Mouse (Mus musculus) lung, embryonic 16.5 days (tissue): ENCODE data around the gene Sfxn3. TPM values are rescaled to one million over a fixed set of nuclear protein-coding genes. Genes with fewer than 3 reads are reported as not detected.
A peak's percentile ranks its signal among the peaks of the same experiment; 100 is the strongest.

ENCODE experiments used
- ATAC-seq: fragments of 200-750 bp; cut with Nextera tagmentation; 2 replicates; pipeline ENCODE4 v1.8.0; 2017; ENCODE audit warnings: low read depth, mild to moderate bottlenecking, moderate library complexity
- H3K27ac ChIP-seq: fragments of 300-500 bp; sonication (generic); 2 replicates; pipeline ENCODE4 v1.5.1; 2014; ENCODE audit warnings: mild to moderate bottlenecking, control low read depth, low read length
- H3K27me3 ChIP-seq: fragments of 300-500 bp; sonication (generic); 2 replicates; pipeline ENCODE4 v1.6.1; 2014; ENCODE audit warnings: low read depth, low read length, mixed read lengths; ENCODE audit not compliant: control insufficient read depth, insufficient read depth
- H3K36me3 ChIP-seq: fragments of 300-500 bp; sonication (generic); 2 replicates; pipeline ENCODE4 v1.6.1; 2014; ENCODE audit warnings: low read length; ENCODE audit not compliant: control insufficient read depth, insufficient read depth
- H3K4me1 ChIP-seq: fragments of 300-500 bp; sonication (generic); replicated peaks from 2 replicates; pipeline ENCODE4 v1.6.1; 2014; ENCODE audit warnings: low read length, mixed read lengths; ENCODE audit not compliant: control insufficient read depth, insufficient read depth
- H3K4me2 ChIP-seq: fragments of 300-500 bp; sonication (generic); 2 replicates; pipeline ENCODE4 v1.6.1; 2014; ENCODE audit warnings: low read depth, low read length, control low read depth
- H3K4me3 ChIP-seq: fragments of 300-500 bp; sonication (generic); 2 replicates; pipeline ENCODE4 v1.5.1; 2014; ENCODE audit warnings: mild to moderate bottlenecking, low read length, control low read depth
- H3K9ac ChIP-seq: fragments of 300-500 bp; sonication (generic); 2 replicates; pipeline ENCODE4 v1.6.1; 2014; ENCODE audit warnings: low read length, control low read depth
- H3K9me3 ChIP-seq: fragments of 300-500 bp; sonication (generic); 2 replicates; pipeline ENCODE4 v1.6.1; 2016; ENCODE audit warnings: low read length; ENCODE audit not compliant: control insufficient read depth
- WGBS: fragments of 180-500 bp; shearing (Covaris S2); extraction: QIAGEN DNeasy Blood & Tissue Kit; methylation state at CpG from one replicate; pipeline ENCODE4 v1.1.7; 2014; 5-methylcytosine and 5-hydroxymethylcytosine counted together
- polyA plus RNA-seq: library from polyadenylated mRNA; unstranded; fragments of >200 nt; fragmentation: Nextera tagmentation; extraction: Ambion mirVana; gene quantifications from 2 replicates; pipeline ENCODE4 v1.2.1, GENCODE M21; 2015

Sfxn3 gene
- polyA plus RNA-seq, 1 experiment from 2014 or later = 26.0 TPM

DNA sequence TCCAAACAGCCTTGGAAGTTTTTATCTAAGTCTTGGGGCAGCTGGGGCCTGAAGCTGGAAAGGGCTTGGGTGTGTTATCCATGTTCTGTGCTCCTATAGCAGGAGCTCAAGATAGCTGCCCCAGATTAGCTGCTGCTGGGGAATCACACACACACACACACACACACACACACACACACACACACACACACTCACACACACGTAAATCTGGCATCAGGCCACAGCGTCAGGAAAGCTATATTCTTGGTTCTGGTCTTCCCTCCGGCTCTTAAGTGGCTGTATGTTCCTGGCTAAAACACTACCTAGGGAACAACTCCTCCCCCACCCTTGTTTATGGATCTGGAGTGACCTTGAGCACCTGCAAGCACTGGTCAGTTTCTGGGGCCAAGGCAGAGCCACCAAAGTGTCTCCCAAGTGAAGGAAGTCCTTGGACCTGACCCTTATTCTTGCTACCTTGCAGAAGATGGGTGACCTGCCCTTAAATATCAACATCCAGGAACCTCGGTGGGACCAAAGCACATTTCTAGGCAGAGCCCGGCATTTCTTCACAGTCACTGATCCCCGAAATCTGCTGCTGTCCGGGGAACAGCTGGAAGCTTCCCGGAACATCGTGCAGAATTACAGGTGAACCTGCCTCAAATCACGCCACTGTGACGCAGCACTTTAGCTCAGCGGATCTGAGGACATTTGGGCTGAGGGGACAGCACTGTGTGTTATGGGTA lies 1.5 kb downstream of the Sfxn3 start:
- H3K9ac ChIP-seq = peak overlapping the region; percentile 69
- peaks cover 20% of the 10 kb centered on the region for H3K4me1 ChIP-seq
- peaks cover 8% of the 10 kb centered on the region; the same call in 1 of the 2 replicates for H3K36me3 ChIP-seq
- WGBS = 75% methylated on average over 12 of the region's 12 CpGs
- no peak for ATAC-seq
- H3K9me3 ChIP-seq = no peaks in the 10 kb centered on the region
- H3K27ac ChIP-seq = peak overlapping the region; percentile 94
- H3K27me3 ChIP-seq = peaks cover 17% of the 10 kb centered on the region
- peak overlapping the region; percentile 58 for H3K4me3 ChIP-seq
- H3K4me2 ChIP-seq = peak overlapping the region; percentile 79

DNA sequence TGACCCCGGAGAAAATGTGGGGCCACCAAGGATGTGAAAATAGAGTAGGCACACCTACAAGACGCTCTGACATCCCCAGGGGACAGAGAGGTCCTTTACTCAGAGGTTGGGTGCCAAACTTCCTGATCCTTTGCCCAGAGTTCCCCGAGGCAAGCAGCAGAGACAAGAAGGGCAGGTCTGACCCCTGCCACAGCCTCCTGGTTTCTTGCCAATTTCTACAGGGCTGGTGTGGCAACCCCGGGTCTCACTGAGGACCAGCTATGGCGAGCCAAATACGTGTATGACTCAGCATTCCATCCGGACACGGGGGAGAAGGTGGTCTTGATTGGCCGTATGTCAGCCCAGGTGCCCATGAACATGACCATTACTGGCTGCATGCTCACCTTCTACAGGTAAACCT lies 2.2 kb downstream of the Sfxn3 start:
- Histone ChIP-seq H3K36me3 (peaks cover 8% of the 10 kb centered on the region; the same call in 1 of the 2 replicates), H3K27ac (no peak overlapping the region), H3K4me2 (no peak overlapping the region), H3K4me3 (no peak overlapping the region), H3K27me3 (peaks cover 13% of the 10 kb centered on the region; the same call in 1 of the 2 replicates), H3K9me3 (no peaks in the 10 kb centered on the region), H3K9ac (no peak overlapping the region), H3K4me1 (peaks cover 20% of the 10 kb centered on the region)
- ATAC-seq = no peak
- WGBS = 60% methylated on average over 9 of the region's 9 CpGs

DNA sequence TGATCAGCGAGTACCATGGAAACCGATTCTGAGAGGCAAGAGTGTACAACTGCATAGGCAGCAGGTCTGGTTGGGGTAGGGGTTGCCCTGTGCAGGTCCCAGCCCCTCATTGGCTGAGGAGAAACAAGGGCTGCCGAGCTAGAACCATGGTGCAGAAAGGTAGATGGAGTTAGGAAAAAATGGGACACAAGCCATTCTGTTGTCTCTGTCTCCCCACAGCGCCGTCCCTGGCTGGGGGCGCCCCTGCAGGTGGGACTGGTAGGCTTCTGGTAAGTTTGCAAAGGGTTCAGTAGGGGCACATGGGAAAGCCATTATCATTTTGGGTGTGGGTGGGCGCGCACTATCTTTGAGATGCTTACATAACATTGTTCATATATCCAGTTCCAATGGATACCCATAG lies 6.1 kb downstream of the Sfxn3 start:
- no peak overlapping the region for H3K27ac ChIP-seq
- H3K4me1 ChIP-seq = peaks cover 19% of the 10 kb centered on the region
- no peak overlapping the region for H3K4me3 ChIP-seq
- no peak overlapping the region for H3K4me2 ChIP-seq
- H3K9me3 ChIP-seq = no peaks in the 10 kb centered on the region
- H3K27me3 ChIP-seq = no peaks in the 10 kb centered on the region
- H3K36me3 ChIP-seq = peaks cover 10% of the 10 kb centered on the region
- WGBS = 79% methylated on average over 8 of the region's 8 CpGs
- no peak for ATAC-seq
- H3K9ac ChIP-seq = no peak overlapping the region

DNA sequence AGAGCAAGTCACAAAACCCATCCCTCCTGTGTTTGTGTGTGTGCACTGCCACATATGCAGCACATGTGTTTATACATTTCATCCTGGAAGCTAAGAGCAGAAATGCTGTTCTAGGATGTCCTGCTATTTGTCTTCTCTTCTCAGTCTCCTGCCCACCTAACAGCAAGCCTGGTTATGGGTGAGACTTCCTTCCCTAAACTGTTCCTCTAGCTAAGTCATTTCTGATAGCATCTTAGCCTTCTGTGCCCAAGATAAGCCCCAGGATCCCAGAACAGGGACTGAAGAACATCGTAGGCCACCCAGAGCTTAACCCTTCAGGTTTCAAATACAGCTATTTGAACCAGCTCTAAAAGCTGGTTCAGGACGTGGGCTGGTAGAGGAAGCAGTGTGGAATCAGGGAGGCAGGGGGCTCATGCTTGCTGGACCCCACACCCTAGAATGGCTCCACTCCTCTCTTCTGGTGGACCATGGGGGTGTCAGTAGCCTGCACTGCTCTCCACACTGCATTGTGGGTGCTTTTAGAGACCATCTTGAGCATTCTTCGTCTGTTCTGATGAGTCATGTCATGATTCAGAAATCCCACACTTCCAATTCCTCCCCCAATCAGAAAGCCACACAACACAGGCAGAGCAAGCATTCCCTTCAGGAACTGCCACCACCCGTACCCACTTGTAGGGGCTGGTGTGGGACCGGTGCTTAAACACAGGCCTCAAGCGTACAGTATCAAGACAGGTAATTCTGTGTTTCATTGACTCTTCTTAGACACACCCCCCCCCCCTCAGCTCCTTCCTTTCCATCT lies 7.8 kb downstream of the Sfxn3 start:
- Histone ChIP-seq H3K27me3 (no peaks in the 10 kb centered on the region), H3K4me3 (no peak overlapping the region), H3K9me3 (no peaks in the 10 kb centered on the region), H3K4me1 (peaks cover 18% of the 10 kb centered on the region), H3K9ac (no peak overlapping the region), H3K4me2 (no peak overlapping the region), H3K27ac (no peak overlapping the region), H3K36me3 (peaks cover 10% of the 10 kb centered on the region)
- 74% methylated on average over 6 of the region's 6 CpGs for WGBS
- no peak for ATAC-seq

DNA sequence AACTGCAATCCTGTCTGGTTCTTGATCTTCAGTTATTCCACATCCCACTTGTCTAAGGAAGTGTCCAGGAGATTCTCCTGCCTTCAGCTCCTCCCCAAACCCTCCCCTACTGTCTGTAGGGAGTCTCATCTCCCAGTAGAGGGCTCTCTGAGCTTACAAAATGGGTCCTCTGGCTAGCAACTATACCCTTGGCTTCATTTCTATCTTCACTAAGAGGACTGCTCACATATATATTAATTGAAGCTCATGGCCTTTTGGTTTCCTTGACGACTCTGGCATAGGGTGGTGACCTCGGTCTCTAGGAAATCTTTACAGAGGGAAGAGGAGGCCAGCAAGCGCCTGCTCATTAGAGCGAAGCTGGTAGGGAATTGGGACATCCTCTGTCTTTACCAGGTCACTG lies 9.1 kb downstream of the Sfxn3 start:
- H3K9me3 ChIP-seq = no peaks in the 10 kb centered on the region
- H3K4me2 ChIP-seq = no peak overlapping the region
- 34% methylated on average over 4 of the region's 4 CpGs for WGBS
- no peak overlapping the region for H3K27ac ChIP-seq
- H3K27me3 ChIP-seq = no peaks in the 10 kb centered on the region
- no peak overlapping the region for H3K4me3 ChIP-seq
- H3K4me1 ChIP-seq = peaks cover 18% of the 10 kb centered on the region
- H3K36me3 ChIP-seq = peaks cover 10% of the 10 kb centered on the region
- no peak overlapping the region for H3K9ac ChIP-seq
- ATAC-seq = no peak; the same call in 1 of the 2 replicates

DNA sequence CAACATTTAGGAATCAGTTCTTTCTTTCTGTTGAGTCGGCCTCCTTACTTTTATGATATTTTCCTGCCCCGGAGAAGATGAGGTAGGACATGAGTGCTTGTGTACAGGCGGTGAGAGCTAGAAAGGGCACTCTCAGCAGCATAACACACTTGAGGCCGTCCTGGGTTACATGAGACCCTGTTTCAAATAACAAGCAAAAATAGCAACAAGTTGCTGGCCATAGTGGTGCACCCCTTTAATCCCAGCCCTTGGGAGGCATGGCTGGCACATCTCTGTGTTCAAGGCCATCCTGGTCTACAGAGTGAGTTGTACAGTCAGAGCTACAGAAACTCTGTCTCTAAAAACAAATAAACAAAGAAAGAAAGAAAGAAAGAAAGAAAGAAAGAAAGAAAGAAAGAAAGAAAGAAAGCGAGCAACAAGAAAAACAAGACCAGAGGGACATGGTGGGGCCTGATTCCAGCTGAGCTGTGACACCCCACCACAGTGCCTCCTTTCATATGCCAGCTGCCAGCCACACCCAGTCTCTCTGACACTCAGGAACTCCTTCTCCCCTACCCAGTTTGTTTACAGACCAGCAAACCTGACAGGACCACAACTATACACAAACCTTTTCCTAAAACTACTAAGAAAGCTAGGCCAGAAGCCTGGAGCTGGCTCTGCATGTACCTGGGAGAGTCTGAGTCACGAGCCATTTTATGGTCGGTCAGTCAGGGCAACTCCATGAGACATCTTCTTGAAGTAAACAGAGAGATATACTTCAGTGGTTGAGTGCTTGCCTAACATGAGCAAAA lies 9.8 kb downstream of the Sfxn3 start:
- H3K9ac ChIP-seq = peak overlapping the region; percentile 80
- peak overlapping the region; percentile 98 for H3K27ac ChIP-seq
- no peak for ATAC-seq
- H3K4me3 ChIP-seq = peak overlapping the region; percentile 68
- H3K9me3 ChIP-seq = no peaks in the 10 kb centered on the region
- H3K4me1 ChIP-seq = peaks cover 18% of the 10 kb centered on the region
- H3K36me3 ChIP-seq = peaks cover 10% of the 10 kb centered on the region
- H3K4me2 ChIP-seq = peak overlapping the region; percentile 59
- no peaks in the 10 kb centered on the region for H3K27me3 ChIP-seq
- WGBS = 61% methylated on average over 7 of the region's 7 CpGs

DNA sequence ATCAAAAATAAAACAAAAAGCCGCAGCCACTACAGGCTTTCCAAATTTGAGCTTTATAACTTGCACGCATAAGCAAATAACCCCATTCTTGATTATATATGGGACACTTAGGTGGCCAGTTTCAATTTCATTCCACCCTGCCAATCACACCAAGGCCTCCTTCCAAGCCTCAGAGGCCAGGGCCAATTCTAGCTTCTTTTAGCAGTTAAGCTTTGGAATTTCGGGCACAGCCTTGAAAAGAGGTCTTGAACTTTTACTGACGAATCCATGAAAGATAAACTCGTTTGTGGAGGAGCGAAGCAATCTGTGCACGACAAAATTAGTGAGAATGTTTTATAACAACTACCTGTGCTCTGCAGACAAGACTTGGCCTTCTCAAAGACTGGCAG lies 10.4 kb downstream of the Sfxn3 start:
- no peak for ATAC-seq
- H3K9me3 ChIP-seq = no peaks in the 10 kb centered on the region
- H3K27ac ChIP-seq = peak overlapping the region; percentile 98
- no peaks in the 10 kb centered on the region for H3K27me3 ChIP-seq
- H3K4me2 ChIP-seq = peak overlapping the region; percentile 59
- WGBS = 28% methylated on average over 7 of the region's 7 CpGs
- H3K4me3 ChIP-seq = peak overlapping the region; percentile 68
- peaks cover 18% of the 10 kb centered on the region for H3K4me1 ChIP-seq
- peak overlapping the region; percentile 80 for H3K9ac ChIP-seq
- peaks cover 6% of the 10 kb centered on the region for H3K36me3 ChIP-seq

DNA sequence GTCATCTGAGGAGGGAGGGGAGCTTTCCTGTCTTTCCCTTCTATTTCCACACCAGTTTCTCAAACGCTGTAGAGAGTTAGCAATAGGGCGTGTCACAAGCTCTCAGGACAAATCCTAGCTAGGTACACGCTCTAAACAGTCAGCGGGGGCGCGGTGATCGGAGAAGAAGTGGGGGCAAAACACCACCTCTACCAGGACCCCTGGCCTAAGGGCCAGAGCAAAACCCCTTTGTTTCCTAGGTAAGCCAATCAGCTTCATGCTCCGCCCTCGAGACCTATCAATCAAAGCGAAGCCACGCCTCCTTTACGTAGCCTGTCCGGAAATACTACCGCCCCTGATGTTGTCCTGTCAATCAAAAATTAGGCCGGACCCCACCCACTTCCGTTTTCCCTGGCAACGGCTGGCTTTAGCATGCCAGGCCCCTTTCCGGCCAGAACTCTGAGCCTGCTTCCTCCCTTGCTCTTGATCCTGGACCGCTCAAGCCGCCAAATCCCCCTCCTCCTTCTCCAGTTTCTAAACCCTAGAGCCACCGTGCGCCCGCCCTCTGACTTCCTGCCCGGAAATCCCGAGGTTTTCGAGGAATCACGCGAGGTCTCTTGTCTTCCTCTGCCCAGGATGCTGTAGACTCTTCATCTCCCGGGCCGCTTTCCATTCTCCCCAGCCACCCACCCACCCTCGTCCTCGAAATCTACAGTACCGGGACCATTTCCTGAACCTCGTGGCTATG lies 11.0 kb downstream of the Sfxn3 start:
- H3K4me1 ChIP-seq = peaks cover 18% of the 10 kb centered on the region
- H3K27me3 ChIP-seq = no peaks in the 10 kb centered on the region
- peak overlapping the region; percentile 68 for H3K4me3 ChIP-seq
- H3K36me3 ChIP-seq = peaks cover 4% of the 10 kb centered on the region; the same call in 1 of the 2 replicates
- no peaks in the 10 kb centered on the region for H3K9me3 ChIP-seq
- H3K9ac ChIP-seq = peak overlapping the region; percentile 88
- peak; percentile 94 for ATAC-seq
- peak overlapping the region; percentile 98 for H3K27ac ChIP-seq
- under 1% methylated on average over 34 of the region's 34 CpGs for WGBS
- peak overlapping the region; percentile 59 for H3K4me2 ChIP-seq
